Mouse (Mus musculus) liver, embryonic 14.5 days (tissue): Measurements from ENCODE around the gene Zfp619.

Experiments used
- CTCF ChIP-seq: IDR thresholded peaks from 2 replicates; pipeline ENCODE4 v1.5.1; 2016; ENCODE audit warnings: antibody characterized with exemption, low read depth, control low read depth
- EP300 ChIP-seq: IDR thresholded peaks from 2 replicates; pipeline ENCODE4 v1.6.1; 2016; ENCODE audit warnings: antibody characterized with exemption, low read depth

- TF ChIP-seq CTCF, result no peak
- TF ChIP-seq EP300, result no peak
Observed at GRCm38 (mm10) chr7:39552993-39553392, 35.4 kb downstream of the Zfp619 start.
